Mouse (Mus musculus): Measurements from ENCODE around the gene Cd8a.
A peak's percentile ranks its signal among the peaks of the same experiment; 100 is the strongest.

Gene Cd8a

GRCm38 (mm10) chr6:71371085-71371605, 2.1 kb upstream of the Cd8a start:
- no peak for DNase-seq (ENCODE audit: low read depth, low spot score)

DNA sequence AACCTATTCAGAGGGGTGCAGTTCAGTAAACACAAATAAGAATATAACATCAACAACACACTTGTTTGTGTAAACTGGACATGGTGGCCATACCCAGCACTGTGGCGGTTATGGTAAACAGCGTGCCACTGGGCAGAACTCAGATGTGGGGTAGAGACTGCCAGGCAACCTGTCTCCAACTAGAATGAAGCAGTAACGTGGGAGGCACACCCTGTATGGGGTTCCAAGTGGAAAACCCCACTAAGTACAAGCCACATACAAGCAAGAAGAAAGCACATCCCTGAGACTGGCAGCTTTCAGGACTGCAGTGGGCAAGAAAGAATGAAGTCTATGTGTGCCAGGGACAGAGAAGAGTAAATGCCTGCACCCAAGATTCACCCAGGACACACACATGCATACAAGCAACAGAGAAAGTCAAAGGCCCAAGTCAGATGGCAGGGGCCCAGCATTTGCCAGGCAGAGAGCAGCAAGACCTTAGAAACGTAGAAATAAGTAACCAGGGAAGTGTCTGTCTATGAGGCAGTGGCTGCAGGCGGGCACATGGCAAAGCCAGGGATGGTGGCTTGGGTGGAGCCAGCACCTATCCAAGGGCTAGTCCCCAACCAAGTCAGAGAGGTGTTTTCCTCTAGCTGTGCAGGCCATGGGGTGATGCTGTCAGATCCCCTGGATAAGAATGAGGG, 1.0 kb upstream of the Cd8a start:
- no peak for DNase-seq (ENCODE audit: low read depth, low spot score)

- DNase-seq (ENCODE audit: low read depth, low spot score), result no peak
Measured at GRCm38 (mm10) chr6:71374311-71374829, 1.1 kb downstream of the Cd8a start.

- DNase-seq (ENCODE audit: low read depth, low spot score), result no peak
Measured at GRCm38 (mm10) chr6:71374921-71375320, 1.7 kb downstream of the Cd8a start.

DNA sequence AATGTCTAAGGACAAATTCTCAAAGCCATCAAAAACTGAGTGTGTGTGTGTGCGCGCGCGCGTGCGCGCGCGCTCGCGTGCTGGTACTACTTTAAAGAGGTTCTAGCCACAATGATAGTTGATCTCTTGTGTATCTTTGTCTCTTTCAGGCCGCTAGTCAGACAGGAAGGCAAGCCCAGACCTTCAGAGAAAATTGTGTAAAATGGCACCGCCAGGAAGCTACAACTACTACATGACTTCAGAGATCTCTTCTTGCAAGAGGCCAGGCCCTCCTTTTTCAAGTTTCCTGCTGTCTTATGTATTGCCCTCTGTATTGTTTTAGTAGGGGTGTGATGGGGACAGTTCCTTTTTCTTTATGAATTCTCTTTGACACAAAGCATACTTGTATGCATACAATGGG, 3.5 kb downstream of the Cd8a start:
- no peak for DNase-seq (ENCODE audit: low read depth, low spot score)

DNA sequence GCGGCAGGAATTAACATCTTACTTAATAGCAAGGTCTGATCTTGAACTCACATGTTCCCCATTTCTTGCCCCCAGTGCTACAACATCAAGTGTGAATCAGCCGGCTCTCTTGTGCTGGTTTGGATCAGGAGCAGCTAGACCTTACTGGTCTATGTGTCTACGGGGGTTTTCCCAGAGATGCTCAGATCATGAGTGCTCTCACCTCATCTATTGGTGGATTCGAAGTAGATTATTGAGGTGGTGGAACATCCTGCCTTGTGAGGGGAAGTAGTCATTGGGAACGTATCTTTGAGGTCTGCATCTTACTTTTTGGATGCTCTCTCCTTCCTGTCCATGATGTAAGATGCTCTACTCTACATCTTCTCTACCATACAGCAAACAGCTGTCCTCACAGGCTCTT, 8.4 kb downstream of the Cd8a start:
- no peak for DNase-seq (ENCODE audit: low read depth, low spot score)

DNA sequence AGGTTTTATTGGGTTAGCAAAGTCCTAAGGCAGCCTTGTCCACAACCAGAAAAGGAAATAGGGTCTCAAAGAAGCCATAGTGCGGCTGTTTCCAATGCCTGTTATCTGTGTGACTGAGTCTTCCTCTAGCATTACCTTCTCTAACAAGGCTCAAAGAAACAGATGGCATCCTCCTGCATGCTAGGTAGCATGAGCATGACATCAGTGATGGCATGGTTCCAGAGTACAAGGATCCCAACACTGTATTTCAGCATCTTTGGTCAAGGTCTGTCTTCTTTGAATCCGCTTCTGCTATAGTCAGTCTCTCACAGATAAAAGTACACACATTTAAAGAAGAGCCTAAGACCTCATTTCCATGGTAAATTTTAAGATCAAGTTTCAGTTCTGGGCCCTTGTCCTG, 17.3 kb downstream of the Cd8a start:
- DNase-seq (ENCODE audit: low read depth, low spot score), result no peak

GRCm38 (mm10) chr6:71396016-71396415, 22.8 kb downstream of the Cd8a start:
- DNase-seq (ENCODE audit: low read depth, low spot score), result no peak

GRCm38 (mm10) chr6:71396761-71397160, 23.5 kb downstream of the Cd8a start:
- DNase-seq (ENCODE audit: low read depth, low spot score), result no peak

DNA sequence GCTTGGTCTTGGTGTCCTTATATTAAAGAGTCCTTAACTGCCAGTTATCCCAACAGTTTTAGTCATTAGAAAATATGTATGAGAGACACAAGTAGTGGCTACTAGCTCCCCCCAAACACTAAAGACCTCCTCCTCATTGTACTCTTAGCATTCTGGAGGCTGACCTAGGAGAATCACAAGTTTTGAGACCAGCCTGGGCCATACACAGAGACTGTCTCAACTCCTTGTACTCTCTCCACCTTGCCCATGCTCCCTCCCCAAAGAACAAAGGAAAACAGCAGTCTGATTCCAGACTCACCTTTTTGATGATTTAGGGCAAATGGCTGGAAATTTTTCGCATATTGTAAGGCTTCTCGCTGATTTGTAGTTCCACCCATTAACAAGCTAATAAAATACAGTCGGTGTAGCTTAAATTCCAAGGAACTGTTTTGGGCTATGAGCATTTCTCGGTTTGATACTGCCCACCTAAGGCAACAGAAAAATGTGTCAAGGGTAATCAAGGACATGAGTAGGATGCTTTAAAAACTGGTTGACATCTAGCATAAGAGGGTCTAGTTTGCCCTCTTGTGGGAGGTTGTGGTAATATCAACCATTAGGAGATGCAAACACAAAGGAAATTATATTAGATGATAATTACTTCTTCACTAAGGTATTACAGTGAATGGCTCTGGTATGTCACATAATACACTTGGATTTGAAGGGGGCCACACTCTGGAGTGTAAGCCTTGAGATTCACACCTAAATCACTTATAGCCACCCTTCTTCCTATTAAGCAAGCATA, 25.8 kb downstream of the Cd8a start:
- DNase-seq (ENCODE audit: low read depth, low spot score), result peak; percentile 8

DNA sequence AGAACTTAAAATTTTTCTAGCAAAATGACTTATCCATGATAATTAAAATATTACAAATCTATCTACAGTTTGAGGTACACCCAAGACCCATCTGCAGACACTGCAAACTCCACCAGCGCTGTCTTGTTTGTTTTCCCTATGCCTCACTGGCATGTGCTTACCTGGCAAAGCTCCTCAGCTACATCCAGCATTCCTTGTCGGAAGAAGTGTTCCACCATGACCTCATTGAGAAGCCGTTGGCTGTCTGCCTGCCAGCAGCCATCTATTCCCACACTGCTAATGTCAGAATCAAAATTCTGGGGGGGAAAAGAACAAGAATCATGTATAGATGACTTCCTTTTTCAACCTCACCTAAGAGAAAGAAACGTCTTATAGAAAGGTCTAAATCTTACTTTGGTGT, 41.4 kb downstream of the Cd8a start:
- DNase-seq (ENCODE audit: low read depth, low spot score), result no peak

DNA sequence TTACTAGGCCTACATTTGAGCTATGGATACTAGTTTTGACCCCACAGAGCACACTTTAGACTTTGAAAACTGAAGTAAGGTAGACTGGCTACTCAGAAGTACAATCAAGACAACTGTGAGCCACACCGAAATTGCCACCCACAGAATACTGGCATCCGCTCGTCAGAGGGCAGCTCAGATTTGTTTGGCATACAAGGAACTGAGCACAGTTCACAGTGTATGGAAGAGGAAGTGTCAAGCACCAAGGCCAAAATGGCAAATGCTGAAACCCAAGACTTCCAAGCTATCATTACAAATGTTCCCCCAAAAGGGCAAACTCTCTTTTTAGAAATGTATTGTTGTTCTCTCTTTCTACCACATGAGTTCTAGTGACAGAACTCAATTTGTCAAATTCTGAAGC, 42.2 kb downstream of the Cd8a start:
- no peak for DNase-seq (ENCODE audit: low read depth, low spot score)

- no peak for DNase-seq (ENCODE audit: low read depth, low spot score)
Measured at GRCm38 (mm10) chr6:71418874-71419273, 45.6 kb downstream of the Cd8a start.

DNA sequence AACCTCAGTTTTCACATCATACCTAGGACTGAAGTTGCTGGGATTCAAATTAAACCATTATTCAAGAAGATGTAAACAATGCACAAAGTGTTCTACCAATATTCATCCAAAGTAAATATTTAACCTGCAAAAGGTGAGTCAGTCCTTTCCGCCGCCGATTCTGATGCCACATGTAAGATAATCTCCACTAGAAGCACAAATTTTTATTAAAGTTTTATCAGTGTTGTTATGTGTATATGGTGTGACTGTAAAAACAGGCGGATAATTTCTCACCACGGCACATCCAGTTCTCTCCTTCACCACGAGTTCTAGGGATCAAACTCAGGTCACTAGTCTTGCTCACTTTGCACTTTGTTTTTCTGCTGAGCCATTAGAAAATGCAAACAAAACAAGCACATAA, 47.6 kb downstream of the Cd8a start:
- no peak for DNase-seq (ENCODE audit: low read depth, low spot score)

- DNase-seq (ENCODE audit: low read depth, low spot score), result no peak
Measured at GRCm38 (mm10) chr6:71422162-71422561, 48.9 kb downstream of the Cd8a start.

- DNase-seq (ENCODE audit: low read depth, low spot score), result no peak
Measured at GRCm38 (mm10) chr6:71423116-71423515, 49.9 kb downstream of the Cd8a start.

DNA sequence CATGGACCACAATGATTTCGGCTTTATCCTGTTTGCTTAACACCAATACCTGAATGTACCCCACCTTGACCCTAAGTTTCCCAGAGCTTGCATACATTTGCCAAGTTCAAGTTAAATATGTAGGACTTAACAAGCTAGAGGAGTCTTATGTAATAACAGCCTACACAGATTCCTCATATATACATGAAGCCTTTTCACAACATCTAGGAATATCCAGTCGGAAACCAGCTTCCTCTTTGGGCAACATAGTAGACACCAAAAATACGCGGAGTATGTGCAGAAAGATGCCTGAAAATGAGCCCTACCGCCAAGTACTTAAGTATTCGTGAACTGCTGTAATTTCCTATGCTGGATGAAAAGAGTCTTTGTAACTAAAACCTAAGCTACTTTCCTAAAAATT, 52.5 kb downstream of the Cd8a start:
- DNase-seq (ENCODE audit: low read depth, low spot score), result no peak

GRCm38 (mm10) chr6:71427996-71428725, 54.9 kb downstream of the Cd8a start:
- DNase-seq (ENCODE audit: low read depth, low spot score), result no peak

Data from embryo, embryonic 11.5 days (tissue).